Mouse (Mus musculus) testis, adult 2 months (tissue): ENCODE data around the gene Chil1. TPM values are rescaled to one million over a fixed set of nuclear protein-coding genes. Genes with fewer than 3 reads are reported as not detected.

Experiments
- H3K27ac ChIP-seq: fragments of 200-500 bp; 2 replicates; pipeline ENCODE4 v1.5.1; 2012; ENCODE audit warnings: low read depth, low read length; ENCODE audit not compliant: control insufficient read depth, insufficient read depth
- H3K27me3 ChIP-seq: fragments of 200-500 bp; 2 replicates; pipeline ENCODE4 v1.6.1; 2012; ENCODE audit warnings: mild to moderate bottlenecking, low read length, moderate library complexity; ENCODE audit not compliant: control insufficient read depth, insufficient read depth
- H3K36me3 ChIP-seq: fragments of 200-500 bp; 2 replicates; pipeline ENCODE4 v1.6.1; 2012; ENCODE audit warnings: mild to moderate bottlenecking, low read length; ENCODE audit not compliant: control insufficient read depth, insufficient read depth
- H3K4me1 ChIP-seq: fragments of 200-500 bp; 2 replicates; pipeline ENCODE4 v1.6.1; 2012; ENCODE audit warnings: low read length; ENCODE audit not compliant: control insufficient read depth, insufficient read depth
- H3K4me3 ChIP-seq: fragments of 200-500 bp; 2 replicates; pipeline ENCODE4 v1.5.1; 2012; ENCODE audit warnings: low read depth, mild to moderate bottlenecking, low read length, moderate library complexity, mixed read lengths; ENCODE audit not compliant: control insufficient read depth
- CTCF ChIP-seq: fragments of 200-500 bp; IDR thresholded peaks from 2 replicates; pipeline ENCODE4 v1.5.1; 2012; ENCODE audit warnings: low read depth, mild to moderate bottlenecking, inconsistent platforms, low read length, moderate library complexity; ENCODE audit not compliant: control insufficient read depth, insufficient read depth, insufficient replicate concordance
- POLR2A ChIP-seq: fragments of 200-500 bp; IDR thresholded peaks from 2 replicates; pipeline ENCODE4 v1.6.1; 2012; ENCODE audit warnings: low read depth, mild to moderate bottlenecking, inconsistent platforms, low read length, moderate library complexity; ENCODE audit not compliant: control insufficient read depth
- polyA plus RNA-seq: library from polyadenylated mRNA; depleted of rRNA; stranded (reverse); fragments of >200 nt; gene quantifications from 2 replicates; pipeline ENCODE4 v1.2.3, GENCODE M21; 2012

The Chil1 gene
- polyA plus RNA-seq, 1 experiment, result 0.05 TPM

DNA sequence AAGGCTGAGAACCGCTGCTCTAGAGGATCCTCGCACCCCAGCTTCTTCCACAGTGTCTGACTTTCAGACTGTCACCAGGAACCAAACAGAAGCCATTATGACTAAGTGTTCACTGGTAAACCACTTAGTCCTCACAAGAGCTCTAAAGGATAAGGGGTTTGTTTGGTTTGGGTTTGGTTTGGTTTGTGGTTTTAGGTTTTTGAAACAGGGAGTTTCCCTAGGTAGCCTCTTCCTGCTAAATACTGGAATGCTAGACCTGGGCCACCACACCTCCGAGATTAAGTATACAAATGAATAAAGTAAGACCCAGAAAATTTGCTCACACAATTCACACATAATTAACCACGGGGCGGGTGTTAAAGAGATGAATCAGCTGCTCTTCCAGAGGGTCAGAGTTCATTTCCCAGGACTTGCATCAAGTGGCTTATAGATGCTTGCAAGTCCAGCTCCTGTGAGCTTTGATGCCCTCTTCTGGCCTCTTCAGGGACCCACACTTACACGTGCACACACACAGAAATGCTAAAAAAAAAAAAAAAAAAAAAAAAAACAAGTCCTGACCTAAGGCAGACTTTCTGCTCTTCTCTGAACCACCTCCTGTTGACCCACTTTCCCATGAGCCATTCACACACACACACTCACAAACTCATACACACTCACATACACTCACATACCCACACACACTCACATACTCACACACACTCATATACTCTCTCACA, 19.3 kb upstream of the Chil1 start:
- Histone ChIP-seq H3K36me3 (no peaks in the 10 kb centered on the region), H3K27ac (no peak overlapping the region), H3K27me3 (no peaks in the 10 kb centered on the region), H3K4me1 (no peaks in the 10 kb centered on the region), H3K4me3 (no peak overlapping the region)
- TF ChIP-seq POLR2A, result no peak
- no peak for TF ChIP-seq CTCF

DNA sequence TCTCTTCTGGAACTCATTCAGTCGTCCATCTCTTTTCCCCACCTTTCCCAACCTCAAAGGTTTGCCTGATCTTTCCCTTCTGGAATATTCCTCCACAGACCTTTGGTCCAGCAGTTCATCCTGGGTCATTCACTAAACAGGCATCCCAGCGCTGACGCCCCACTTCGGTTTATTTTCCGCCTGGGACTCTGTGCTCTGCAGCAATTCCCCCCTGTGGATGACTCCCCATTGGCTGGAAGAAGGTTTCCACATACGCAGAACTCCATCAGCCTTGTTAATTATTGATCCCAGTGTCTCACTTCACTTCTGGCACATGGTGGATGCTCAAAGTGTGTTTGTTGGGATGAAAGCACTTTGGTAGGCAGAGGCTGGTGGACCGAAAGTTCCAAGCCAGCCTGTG, 18.5 kb upstream of the Chil1 start:
- no peaks in the 10 kb centered on the region for H3K27me3 ChIP-seq
- no peak for TF ChIP-seq CTCF
- TF ChIP-seq POLR2A, result no peak
- H3K4me3 ChIP-seq, result no peak overlapping the region
- H3K27ac ChIP-seq, result no peak overlapping the region
- H3K36me3 ChIP-seq, result no peaks in the 10 kb centered on the region
- H3K4me1 ChIP-seq, result no peaks in the 10 kb centered on the region

DNA sequence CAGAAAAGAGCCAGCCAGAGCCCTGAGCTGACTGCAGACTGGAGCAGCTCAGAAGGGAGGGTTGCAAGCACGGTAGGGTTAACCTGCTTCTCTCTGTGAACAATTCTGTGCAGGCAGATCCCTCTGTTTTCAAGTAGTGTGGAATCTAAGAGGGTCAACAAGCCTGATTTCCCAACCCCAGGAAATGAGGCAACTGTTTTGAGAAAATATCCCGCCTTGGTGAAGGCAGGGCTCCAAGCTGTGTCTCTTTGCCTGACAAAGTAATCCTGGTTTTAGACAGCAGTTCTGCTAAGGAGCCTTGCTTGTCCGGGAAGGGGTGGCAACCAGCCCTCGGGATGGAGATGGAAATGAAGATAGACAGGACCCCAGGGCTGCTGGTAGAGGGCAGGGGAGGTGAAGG, 17.5 kb upstream of the Chil1 start:
- H3K27me3 ChIP-seq, result no peaks in the 10 kb centered on the region
- H3K4me1 ChIP-seq, result no peaks in the 10 kb centered on the region
- H3K4me3 ChIP-seq, result no peak overlapping the region
- TF ChIP-seq POLR2A (no peak), CTCF (no peak)
- no peak overlapping the region for H3K27ac ChIP-seq
- no peaks in the 10 kb centered on the region for H3K36me3 ChIP-seq

DNA sequence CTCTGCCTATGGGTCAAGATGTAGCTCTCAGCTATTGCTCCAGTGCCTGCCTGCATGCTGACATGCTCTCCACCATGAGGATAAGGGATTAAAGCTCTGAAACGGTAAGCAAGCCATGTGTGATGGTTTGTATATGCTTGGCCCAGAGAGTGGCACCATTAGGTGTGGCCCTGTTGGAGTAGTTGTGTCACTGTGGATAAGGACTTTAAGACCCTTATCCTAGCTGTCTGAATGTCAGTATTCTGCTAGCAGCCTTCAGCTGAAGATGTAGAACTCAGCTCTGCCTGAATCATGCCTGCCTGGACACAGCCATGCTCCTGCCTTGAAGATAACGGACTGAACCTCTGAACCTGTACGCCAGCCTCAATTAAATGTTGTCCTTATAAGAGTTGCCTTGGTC, 15.4 kb upstream of the Chil1 start:
- Histone ChIP-seq H3K27ac (no peak overlapping the region), H3K36me3 (no peaks in the 10 kb centered on the region), H3K4me3 (no peak overlapping the region), H3K4me1 (no peaks in the 10 kb centered on the region), H3K27me3 (no peaks in the 10 kb centered on the region)
- no peak for TF ChIP-seq CTCF
- no peak for TF ChIP-seq POLR2A

DNA sequence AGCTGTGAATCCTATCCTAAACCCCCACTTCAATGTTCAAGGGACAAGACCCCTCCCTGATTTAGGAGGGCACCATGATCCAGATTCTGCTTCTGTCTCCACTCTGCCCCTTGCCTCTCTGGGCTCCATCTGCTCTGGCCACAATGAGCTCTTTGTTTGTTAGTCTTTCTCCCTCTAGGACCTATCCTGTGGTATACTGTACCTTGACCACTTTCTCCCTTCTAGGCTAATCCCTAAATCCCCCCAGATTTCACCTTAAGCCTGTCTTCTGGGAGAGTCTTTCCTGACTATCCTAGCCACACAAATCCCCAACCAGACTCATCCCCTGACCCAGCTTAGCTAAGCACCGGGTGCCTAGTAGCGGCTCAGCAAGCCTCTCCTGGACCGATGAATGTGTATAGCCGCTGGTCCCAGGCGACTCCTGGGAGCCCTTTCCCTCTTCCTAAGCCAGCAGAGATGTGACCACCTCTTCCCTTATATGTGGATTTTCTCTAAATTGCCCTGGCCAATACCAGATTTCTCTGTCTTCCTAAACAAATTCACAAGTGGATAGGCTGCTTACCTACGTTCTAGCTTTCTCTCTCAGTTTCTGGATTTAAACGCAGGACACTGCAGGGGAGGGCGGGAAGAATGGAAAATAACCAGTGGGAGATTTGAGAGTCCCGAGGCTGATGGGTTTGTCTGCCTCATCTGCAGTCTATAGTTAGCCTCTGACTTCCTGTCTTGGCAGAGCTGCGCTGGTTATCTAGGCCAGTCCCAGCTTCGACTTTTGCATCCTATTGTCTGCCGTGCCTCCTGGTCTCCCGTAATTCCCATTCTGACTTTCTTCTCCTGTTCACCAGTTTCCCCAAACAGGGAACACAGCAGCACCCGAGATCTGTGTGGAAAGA, 14.3 kb upstream of the Chil1 start:
- no peak overlapping the region for H3K4me3 ChIP-seq
- no peaks in the 10 kb centered on the region for H3K27me3 ChIP-seq
- no peaks in the 10 kb centered on the region for H3K4me1 ChIP-seq
- H3K36me3 ChIP-seq, result no peaks in the 10 kb centered on the region
- TF ChIP-seq CTCF (no peak), POLR2A (no peak)
- H3K27ac ChIP-seq, result no peak overlapping the region

DNA sequence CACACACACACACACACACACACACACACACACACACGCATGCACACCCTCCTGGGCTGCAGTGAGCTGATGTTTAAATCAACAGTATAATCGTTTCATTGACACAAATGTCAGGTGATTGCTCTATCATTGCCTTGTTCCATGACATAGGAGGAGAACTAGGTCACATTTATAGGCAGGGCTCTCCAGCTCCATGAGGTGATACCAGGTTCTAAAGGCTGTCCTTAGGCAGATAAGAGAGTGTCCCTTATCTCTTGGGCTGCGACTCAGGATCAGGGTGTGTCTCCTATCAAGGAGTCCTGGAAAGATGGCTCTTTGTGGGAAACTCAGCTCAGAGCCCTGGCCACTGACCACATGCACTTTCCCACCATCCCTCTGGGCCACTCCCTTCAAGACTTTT, 13.4 kb upstream of the Chil1 start:
- H3K36me3 ChIP-seq, result no peaks in the 10 kb centered on the region
- no peak overlapping the region for H3K27ac ChIP-seq
- no peaks in the 10 kb centered on the region for H3K27me3 ChIP-seq
- TF ChIP-seq CTCF, result no peak
- no peak for TF ChIP-seq POLR2A
- no peaks in the 10 kb centered on the region for H3K4me1 ChIP-seq
- H3K4me3 ChIP-seq, result no peak overlapping the region

DNA sequence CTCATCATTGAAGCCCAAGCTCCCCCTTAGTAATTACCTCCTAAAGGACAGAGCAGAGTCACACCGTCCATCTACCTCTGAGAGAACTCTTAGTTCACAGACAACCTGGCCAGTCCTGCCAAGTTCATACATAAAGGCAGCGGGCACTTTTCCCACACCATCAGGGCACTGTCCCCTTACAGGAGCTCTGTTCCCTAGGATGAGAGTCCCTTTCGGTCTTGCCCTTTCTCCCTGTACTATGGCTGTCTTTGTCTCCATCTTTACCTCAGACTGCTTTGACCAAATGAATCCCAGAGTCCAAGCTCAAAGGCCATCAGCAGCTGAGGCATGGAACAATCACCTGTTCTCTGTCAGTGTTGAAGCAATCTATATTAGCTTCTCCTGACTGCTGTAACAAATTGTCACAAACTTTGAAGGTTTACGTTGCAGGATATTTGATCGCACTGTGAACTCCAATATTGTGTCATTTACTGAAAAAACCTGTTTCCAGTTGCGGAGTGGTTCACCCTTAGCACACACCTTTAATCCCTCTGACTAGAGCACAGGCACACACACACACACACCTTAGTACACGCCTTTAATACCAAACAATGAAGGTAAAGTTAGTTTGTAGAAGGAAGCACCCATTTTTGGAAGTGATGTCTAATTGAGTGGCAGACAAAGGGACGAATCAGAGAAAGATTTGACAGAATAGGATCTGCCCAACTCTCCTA, 12.8 kb upstream of the Chil1 start:
- no peaks in the 10 kb centered on the region for H3K4me1 ChIP-seq
- H3K36me3 ChIP-seq, result no peaks in the 10 kb centered on the region
- no peaks in the 10 kb centered on the region for H3K27me3 ChIP-seq
- H3K27ac ChIP-seq, result no peak overlapping the region
- H3K4me3 ChIP-seq, result no peak overlapping the region
- TF ChIP-seq CTCF (no peak), POLR2A (no peak)
